Mouse (Mus musculus): ENCODE measurements around the gene Hk1. TPM values are rescaled to one million over a fixed set of nuclear protein-coding genes. Genes with fewer than 3 reads are reported as not detected.

Hk1 gene
- polyA plus RNA-seq, 1 experiment: 60.9 TPM

DNA sequence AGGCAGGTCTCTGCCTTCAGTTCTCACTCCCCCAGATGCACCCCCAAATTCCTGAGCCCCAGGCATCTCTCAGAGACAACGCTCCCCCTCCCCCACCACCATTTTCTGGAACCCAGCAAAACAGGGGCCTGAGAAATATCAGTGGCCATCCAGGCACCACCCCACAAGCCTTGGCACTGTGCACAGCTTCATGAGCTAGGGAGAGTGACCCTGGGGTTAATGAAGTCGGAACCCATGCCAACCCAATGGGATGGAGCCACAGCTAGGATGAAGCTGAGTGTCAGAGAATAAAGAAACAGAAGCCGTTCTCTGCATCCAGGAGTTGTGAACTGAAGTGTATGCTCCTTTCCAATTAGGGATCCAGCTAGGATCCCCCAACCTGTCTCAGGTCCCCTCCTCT is 132.6 kb downstream of the Hk1 start:
- WGBS: 51% methylated on average over 3 of the region's 3 CpGs
- Histone ChIP-seq H3K27ac (ENCODE audit: insufficient read depth, low read depth, low read length) (no peak overlapping the region), H3K36me3 (ENCODE audit: control insufficient read depth, insufficient read depth, low read length) (no peaks in the 10 kb centered on the region), H3K27me3 (replicated peaks; ENCODE audit: control insufficient read depth, insufficient read depth, low read length) (no peaks in the 10 kb centered on the region), H3K4me1 (ENCODE audit: control insufficient read depth, insufficient read depth, low read length) (no peaks in the 10 kb centered on the region), H3K4me3 (ENCODE audit: insufficient read depth, low read depth, low read length) (no peak overlapping the region)
- peak; percentile 50 for DNase-seq
- TF ChIP-seq CTCF (conservative IDR thresholded peaks at IDR 0.05; ENCODE audit: insufficient read depth, insufficient read length, low read depth, low read length) (no peak), POLR2A (IDR thresholded peaks at IDR 0.05; ENCODE audit: low read depth, low read length) (no peak)

DNA sequence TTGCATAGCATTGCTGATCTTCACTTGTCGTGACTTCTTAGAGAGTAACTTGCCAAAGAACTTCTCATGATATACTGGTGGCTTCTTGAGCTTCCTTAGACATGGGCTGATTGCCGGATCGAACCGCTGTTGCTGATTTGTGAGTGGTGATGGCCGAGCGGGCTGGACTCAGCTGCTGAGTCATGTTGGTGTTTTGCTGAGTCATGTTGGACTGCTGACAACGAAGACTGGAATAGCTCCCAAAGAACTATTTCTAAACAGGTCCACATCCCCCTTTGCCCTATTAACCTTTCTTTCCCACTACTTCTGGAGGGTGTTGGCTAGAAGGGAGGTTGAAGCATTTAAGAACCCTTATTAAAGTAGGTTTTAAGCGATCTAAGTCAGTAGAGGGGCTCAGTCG is 135.6 kb downstream of the Hk1 start:
- H3K27me3 ChIP-seq (replicated peaks; ENCODE audit: control insufficient read depth, insufficient read depth, low read length): no peaks in the 10 kb centered on the region
- no peak overlapping the region for H3K4me3 ChIP-seq (ENCODE audit: insufficient read depth, low read depth, low read length)
- no peaks in the 10 kb centered on the region for H3K36me3 ChIP-seq (ENCODE audit: control insufficient read depth, insufficient read depth, low read length)
- no peak overlapping the region for H3K27ac ChIP-seq (ENCODE audit: insufficient read depth, low read depth, low read length)
- WGBS: 89% methylated on average over 9 of the region's 9 CpGs
- DNase-seq: no peak
- no peak for TF ChIP-seq POLR2A (IDR thresholded peaks at IDR 0.05; ENCODE audit: low read depth, low read length)
- no peak for TF ChIP-seq CTCF (conservative IDR thresholded peaks at IDR 0.05; ENCODE audit: insufficient read depth, insufficient read length, low read depth, low read length)
- H3K4me1 ChIP-seq (ENCODE audit: control insufficient read depth, insufficient read depth, low read length): no peaks in the 10 kb centered on the region

DNA sequence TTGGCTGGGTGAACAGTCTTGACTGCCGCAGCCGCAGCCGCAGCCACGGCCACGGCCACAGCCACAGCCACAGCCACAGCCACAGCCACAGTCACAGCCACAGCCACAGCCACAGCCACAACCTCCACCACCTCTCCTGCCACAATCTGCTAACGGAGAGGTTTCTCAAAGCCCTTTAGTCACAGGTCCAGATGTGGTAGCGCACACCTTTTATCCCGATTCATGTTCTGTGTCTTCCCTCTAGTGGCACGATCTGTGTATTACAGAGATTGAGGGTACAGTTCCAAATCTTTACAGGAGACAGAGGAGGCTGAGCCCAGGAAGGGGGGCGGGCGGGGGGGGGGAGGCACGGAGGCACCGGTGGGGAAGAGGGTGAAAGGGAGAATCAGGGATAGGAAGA is 136.8 kb downstream of the Hk1 start:
- DNase-seq: peak; percentile 77
- Histone ChIP-seq H3K4me1 (ENCODE audit: control insufficient read depth, insufficient read depth, low read length) (no peaks in the 10 kb centered on the region), H3K4me3 (ENCODE audit: insufficient read depth, low read depth, low read length) (no peak overlapping the region)

DNA sequence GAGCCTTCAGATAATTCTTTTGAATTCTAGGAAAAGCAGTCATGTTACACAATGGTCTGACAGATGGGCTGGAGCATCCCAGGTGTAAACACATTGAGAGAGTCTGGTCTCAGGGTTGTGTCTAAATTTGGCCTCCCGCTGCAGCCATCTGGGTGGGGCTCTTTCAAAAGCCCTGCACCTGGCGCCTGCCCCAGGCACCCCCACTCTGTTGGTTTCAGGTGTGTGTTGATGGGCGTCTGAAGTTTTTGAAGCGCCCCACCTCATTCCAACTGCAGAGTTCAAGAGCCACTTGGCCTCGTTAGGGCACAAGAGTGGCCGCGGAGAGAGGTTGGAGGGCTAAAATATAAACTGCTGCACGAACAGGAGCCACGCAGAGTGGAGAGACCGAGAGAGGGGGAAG is 137.3 kb downstream of the Hk1 start:
- Histone ChIP-seq H3K36me3 (ENCODE audit: control insufficient read depth, insufficient read depth, low read length) (no peaks in the 10 kb centered on the region), H3K4me1 (ENCODE audit: control insufficient read depth, insufficient read depth, low read length) (no peaks in the 10 kb centered on the region), H3K4me3 (ENCODE audit: insufficient read depth, low read depth, low read length) (no peak overlapping the region), H3K27me3 (replicated peaks; ENCODE audit: control insufficient read depth, insufficient read depth, low read length) (no peaks in the 10 kb centered on the region), H3K27ac (ENCODE audit: insufficient read depth, low read depth, low read length) (no peak overlapping the region)
- no peak for TF ChIP-seq CTCF (conservative IDR thresholded peaks at IDR 0.05; ENCODE audit: insufficient read depth, insufficient read length, low read depth, low read length)
- no peak for TF ChIP-seq POLR2A (IDR thresholded peaks at IDR 0.05; ENCODE audit: low read depth, low read length)
- WGBS: 90% methylated on average over 10 of the region's 10 CpGs
- DNase-seq: no peak

More for the DNA sequence above, 136.8 kb downstream of the Hk1 start:
- WGBS: 43% methylated on average over 12 of the region's 13 CpGs
- H3K27me3 ChIP-seq (replicated peaks; ENCODE audit: control insufficient read depth, insufficient read depth, low read length): no peaks in the 10 kb centered on the region
- no peak for TF ChIP-seq POLR2A (IDR thresholded peaks at IDR 0.05; ENCODE audit: low read depth, low read length)
- TF ChIP-seq CTCF (conservative IDR thresholded peaks at IDR 0.05; ENCODE audit: insufficient read depth, insufficient read length, low read depth, low read length): peak; percentile 52
- H3K36me3 ChIP-seq (ENCODE audit: control insufficient read depth, insufficient read depth, low read length): no peaks in the 10 kb centered on the region
- H3K27ac ChIP-seq (ENCODE audit: insufficient read depth, low read depth, low read length): no peak overlapping the region

DNA sequence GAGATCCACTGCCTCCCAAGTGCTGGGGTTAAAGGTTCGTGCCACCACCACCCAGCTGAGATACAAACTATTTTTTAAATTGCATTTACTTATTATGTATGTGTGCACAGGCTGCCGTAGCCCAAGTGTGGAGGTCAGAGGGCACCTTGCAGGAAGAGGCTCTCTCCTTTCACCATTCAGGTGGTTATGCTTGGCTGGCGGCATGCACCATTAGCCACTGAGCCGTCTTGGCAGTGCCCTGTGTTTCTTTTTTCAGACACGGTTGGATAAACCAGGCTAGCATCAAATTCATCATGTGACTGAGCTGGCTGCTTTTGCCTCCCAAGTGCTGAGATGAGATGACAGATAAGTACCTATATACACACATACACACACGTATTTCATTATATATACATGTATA is 140.4 kb downstream of the Hk1 start:
- no peaks in the 10 kb centered on the region for H3K4me1 ChIP-seq (ENCODE audit: control insufficient read depth, insufficient read depth, low read length)
- H3K27me3 ChIP-seq (replicated peaks; ENCODE audit: control insufficient read depth, insufficient read depth, low read length): no peaks in the 10 kb centered on the region
- no peak overlapping the region; the same call in 1 of the 2 replicates for H3K27ac ChIP-seq (ENCODE audit: insufficient read depth, low read depth, low read length)
- H3K36me3 ChIP-seq (ENCODE audit: control insufficient read depth, insufficient read depth, low read length): no peaks in the 10 kb centered on the region
- WGBS: 26% methylated on average over 6 of the region's 6 CpGs
- peak; percentile 95 for DNase-seq
- TF ChIP-seq CTCF (conservative IDR thresholded peaks at IDR 0.05; ENCODE audit: insufficient read depth, insufficient read length, low read depth, low read length) (no peak), POLR2A (IDR thresholded peaks at IDR 0.05; ENCODE audit: low read depth, low read length) (no peak)
- H3K4me3 ChIP-seq (ENCODE audit: insufficient read depth, low read depth, low read length): no peak overlapping the region

DNA sequence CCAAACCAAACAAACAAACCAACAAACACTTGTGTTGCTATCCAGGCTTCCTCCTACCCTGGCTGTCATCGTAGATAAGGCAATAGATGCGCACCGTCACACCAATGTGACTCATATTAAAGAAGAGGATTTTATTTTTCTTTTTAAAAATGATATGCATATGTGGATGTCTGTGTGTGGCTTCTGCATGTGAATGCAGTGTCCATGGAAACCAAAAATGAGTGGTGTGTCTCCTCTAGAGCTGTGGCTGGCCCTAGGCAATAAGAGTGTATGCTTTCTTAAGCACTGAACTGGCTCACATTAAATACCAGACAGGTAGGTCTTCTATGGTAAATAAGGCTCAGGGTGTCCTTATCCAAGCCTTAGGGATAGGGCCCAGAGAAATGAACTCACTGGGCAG is 141.0 kb downstream of the Hk1 start:
- Histone ChIP-seq H3K27ac (ENCODE audit: insufficient read depth, low read depth, low read length) (no peak overlapping the region), H3K36me3 (ENCODE audit: control insufficient read depth, insufficient read depth, low read length) (no peaks in the 10 kb centered on the region)
- WGBS: 95% methylated on average over 3 of the region's 3 CpGs

DNA sequence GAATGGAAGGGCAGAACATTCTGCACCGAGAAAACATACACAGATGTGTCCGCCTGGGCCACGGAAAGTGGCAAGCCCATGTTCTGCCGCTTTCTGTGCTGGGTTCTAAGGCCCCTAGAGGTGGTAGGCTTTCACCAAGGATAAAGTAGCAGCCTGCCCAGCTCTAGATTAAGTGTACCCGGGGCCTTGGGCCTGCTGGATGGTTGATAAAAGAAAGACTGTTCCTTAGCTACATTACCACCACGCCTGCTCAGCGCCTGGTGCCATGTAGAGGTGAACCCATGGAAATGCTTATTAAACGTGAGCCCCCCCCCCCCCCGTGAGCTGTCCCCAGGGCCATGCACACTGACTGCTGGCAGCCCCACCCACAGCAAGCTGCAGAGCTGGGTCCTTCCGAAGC is 142.5 kb downstream of the Hk1 start:
- Histone ChIP-seq H3K27ac (ENCODE audit: insufficient read depth, low read depth, low read length) (no peak overlapping the region), H3K27me3 (replicated peaks; ENCODE audit: control insufficient read depth, insufficient read depth, low read length) (no peaks in the 10 kb centered on the region), H3K36me3 (ENCODE audit: control insufficient read depth, insufficient read depth, low read length) (no peaks in the 10 kb centered on the region), H3K4me1 (ENCODE audit: control insufficient read depth, insufficient read depth, low read length) (peaks cover under 1% of the 10 kb centered on the region), H3K4me3 (ENCODE audit: insufficient read depth, low read depth, low read length) (no peak overlapping the region)
- no peak for DNase-seq
- TF ChIP-seq CTCF (conservative IDR thresholded peaks at IDR 0.05; ENCODE audit: insufficient read depth, insufficient read length, low read depth, low read length): no peak
- no peak for TF ChIP-seq POLR2A (IDR thresholded peaks at IDR 0.05; ENCODE audit: low read depth, low read length)
- WGBS: 81% methylated on average over 10 of the region's 10 CpGs

More for the DNA sequence above, 141.0 kb downstream of the Hk1 start:
- no peak for TF ChIP-seq CTCF (conservative IDR thresholded peaks at IDR 0.05; ENCODE audit: insufficient read depth, insufficient read length, low read depth, low read length)
- TF ChIP-seq POLR2A (IDR thresholded peaks at IDR 0.05; ENCODE audit: low read depth, low read length): no peak
- Histone ChIP-seq H3K27me3 (replicated peaks; ENCODE audit: control insufficient read depth, insufficient read depth, low read length) (no peaks in the 10 kb centered on the region), H3K4me3 (ENCODE audit: insufficient read depth, low read depth, low read length) (no peak overlapping the region), H3K4me1 (ENCODE audit: control insufficient read depth, insufficient read depth, low read length) (no peaks in the 10 kb centered on the region)
- no peak for DNase-seq

DNA sequence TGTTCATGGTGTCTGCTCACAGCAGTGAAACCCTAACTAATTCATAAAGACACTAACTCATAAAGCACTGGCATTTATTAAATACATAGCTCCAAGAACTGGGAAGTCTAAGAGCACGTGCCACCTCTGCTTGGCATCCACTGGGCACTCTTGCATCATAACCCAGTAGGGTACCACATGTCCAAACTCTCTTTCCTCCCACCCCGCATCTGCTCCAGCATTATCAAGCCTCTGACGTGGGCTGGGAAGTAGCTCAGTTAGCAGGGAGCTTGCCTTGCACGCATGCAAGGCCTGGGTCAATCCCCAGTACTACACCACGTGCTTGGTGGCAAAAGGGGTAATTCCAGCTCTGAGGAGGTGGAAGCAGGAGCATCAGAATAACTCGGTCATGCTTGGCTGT is 143.5 kb downstream of the Hk1 start:
- Histone ChIP-seq H3K36me3 (ENCODE audit: control insufficient read depth, insufficient read depth, low read length) (no peaks in the 10 kb centered on the region), H3K4me1 (ENCODE audit: control insufficient read depth, insufficient read depth, low read length) (peaks cover 11% of the 10 kb centered on the region), H3K4me3 (ENCODE audit: insufficient read depth, low read depth, low read length) (no peak overlapping the region), H3K27me3 (replicated peaks; ENCODE audit: control insufficient read depth, insufficient read depth, low read length) (no peaks in the 10 kb centered on the region), H3K27ac (ENCODE audit: insufficient read depth, low read depth, low read length) (no peak overlapping the region)
- DNase-seq: no peak
- TF ChIP-seq POLR2A (IDR thresholded peaks at IDR 0.05; ENCODE audit: low read depth, low read length): no peak
- TF ChIP-seq CTCF (conservative IDR thresholded peaks at IDR 0.05; ENCODE audit: insufficient read depth, insufficient read length, low read depth, low read length): no peak
- 94% methylated on average over 6 of the region's 6 CpGs for WGBS

Data from kidney, adult 2 months (tissue).